Mouse (Mus musculus) kidney, embryonic 16.5 days (tissue): ENCODE data around the gene Sema6d. TPM values are rescaled to one million over a fixed set of nuclear protein-coding genes. Genes with fewer than 3 reads are reported as not detected.

Experiments used
- ATAC-seq: fragments of 200-750 bp; cut with Nextera tagmentation; 2 replicates; pipeline ENCODE4 v1.8.0; 2017; ENCODE audit warnings: moderate TSS enrichment; ENCODE audit not compliant: low FRiP score, low TSS enrichment
- H3K27ac ChIP-seq: fragments of 300-500 bp; sonication (generic); 2 replicates; pipeline ENCODE4 v1.5.1; 2014; ENCODE audit warnings: low read length
- H3K27me3 ChIP-seq: fragments of 300-500 bp; sonication (generic); 2 replicates; pipeline ENCODE4 v1.6.1; 2014; ENCODE audit warnings: low read length, control low read depth, mixed read lengths; ENCODE audit not compliant: insufficient read depth
- H3K36me3 ChIP-seq: fragments of 300-500 bp; sonication (generic); 2 replicates; pipeline ENCODE4 v1.6.1; 2014; ENCODE audit warnings: low read length, control low read depth, mixed read lengths; ENCODE audit not compliant: insufficient read depth
- H3K4me1 ChIP-seq: fragments of 300-500 bp; sonication (generic); 2 replicates; pipeline ENCODE4 v1.6.1; 2014; ENCODE audit warnings: low read length, control low read depth, mixed read lengths; ENCODE audit not compliant: insufficient read depth
- H3K4me2 ChIP-seq: fragments of 300-500 bp; sonication (generic); replicated peaks from 2 replicates; pipeline ENCODE4 v1.6.1; 2014; ENCODE audit warnings: low read depth, low read length
- H3K4me3 ChIP-seq: fragments of 300-500 bp; sonication (generic); 2 replicates; pipeline ENCODE4 v1.5.1; 2014; ENCODE audit warnings: mild to moderate bottlenecking, low read length
- H3K9ac ChIP-seq: fragments of 300-500 bp; sonication (generic); replicated peaks from 2 replicates; pipeline ENCODE4 v1.6.1; 2014; ENCODE audit warnings: low read length
- H3K9me3 ChIP-seq: fragments of 300-500 bp; sonication (generic); 2 replicates; pipeline ENCODE4 v1.6.1; 2016; ENCODE audit warnings: low read length, control low read depth
- WGBS: fragments of 180-500 bp; shearing (Covaris S2); extraction: QIAGEN DNeasy Blood & Tissue Kit; methylation state at CpG from one replicate; pipeline ENCODE4 v1.1.7; 2014; 5-methylcytosine and 5-hydroxymethylcytosine counted together
- polyA plus RNA-seq: library from polyadenylated mRNA; unstranded; fragments of >200 nt; fragmentation: Nextera tagmentation; extraction: Ambion mirVana; gene quantifications from 2 replicates; pipeline ENCODE4 v1.2.1, GENCODE M21; 2015

Sema6d gene
- polyA plus RNA-seq, 1 experiment from 2014 or later: 9.0 TPM

DNA sequence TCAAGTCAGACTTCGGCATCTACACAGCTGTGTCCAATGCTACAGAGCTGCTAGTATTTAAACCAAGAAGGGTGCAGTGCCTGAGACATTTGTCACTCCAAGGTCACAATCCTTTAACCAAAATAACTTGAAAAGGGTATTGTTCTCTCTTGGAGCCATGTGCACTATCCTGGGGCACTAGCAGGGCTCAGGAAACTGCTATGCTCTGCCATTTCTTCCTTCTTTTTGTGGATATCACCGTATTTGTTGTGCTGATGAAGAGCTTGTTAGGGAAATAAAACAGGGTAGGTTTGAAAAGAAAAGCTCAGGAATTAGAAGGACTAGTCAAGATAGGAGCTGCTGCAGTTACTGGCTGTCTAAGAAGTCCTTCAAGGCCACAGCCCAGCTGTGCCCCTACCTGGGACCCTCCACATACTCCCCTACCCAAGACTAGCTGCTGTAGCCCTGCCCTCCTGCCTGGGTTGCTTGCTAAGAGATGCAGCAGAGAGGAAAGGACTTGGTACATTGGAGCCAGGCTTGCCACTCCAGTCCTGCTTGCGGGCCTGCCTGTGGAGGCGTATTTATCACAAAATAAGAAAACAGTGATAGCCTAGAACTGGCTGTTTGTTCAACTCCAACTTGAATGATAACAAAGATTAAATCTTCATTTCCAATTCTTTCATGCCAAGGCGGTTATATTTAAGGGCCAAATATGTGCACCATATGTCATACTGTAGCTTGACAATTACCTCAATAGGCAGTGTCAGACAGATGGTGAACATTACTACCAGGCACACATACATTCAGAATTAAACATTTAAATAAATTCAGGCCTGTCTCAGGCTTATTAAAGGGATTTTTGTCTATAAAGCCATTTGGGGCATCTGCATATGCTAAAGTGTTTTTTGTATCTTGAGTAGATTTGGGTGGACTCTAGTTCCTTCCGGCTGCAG, 315.1 kb downstream of the Sema6d start:
- H3K4me1 ChIP-seq: no peaks in the 10 kb centered on the region
- no peak overlapping the region for H3K4me2 ChIP-seq
- no peaks in the 10 kb centered on the region for H3K9me3 ChIP-seq
- H3K27ac ChIP-seq: no peak overlapping the region
- H3K4me3 ChIP-seq: no peak overlapping the region
- ATAC-seq: no peak
- no peak overlapping the region for H3K9ac ChIP-seq
- no peaks in the 10 kb centered on the region for H3K36me3 ChIP-seq
- WGBS: 82% methylated on average over 6 of the region's 6 CpGs
- H3K27me3 ChIP-seq: no peaks in the 10 kb centered on the region

- no peak overlapping the region for H3K27ac ChIP-seq
- no peaks in the 10 kb centered on the region for H3K36me3 ChIP-seq
- no peak overlapping the region for H3K4me3 ChIP-seq
- 78% methylated on average over 1 of the region's 1 CpGs for WGBS
- no peak for ATAC-seq
- H3K4me1 ChIP-seq: no peaks in the 10 kb centered on the region
- no peak overlapping the region for H3K4me2 ChIP-seq
- no peaks in the 10 kb centered on the region for H3K9me3 ChIP-seq
- H3K27me3 ChIP-seq: no peaks in the 10 kb centered on the region
- H3K9ac ChIP-seq: no peak overlapping the region
Measured at GRCm38 (mm10) chr2:124408956-124409355, 319.2 kb downstream of the Sema6d start.

GRCm38 (mm10) chr2:124416730-124417129, 327.0 kb downstream of the Sema6d start:
- Histone ChIP-seq H3K9me3 (no peaks in the 10 kb centered on the region), H3K4me1 (no peaks in the 10 kb centered on the region), H3K4me2 (no peak overlapping the region), H3K27ac (no peak overlapping the region), H3K4me3 (no peak overlapping the region), H3K36me3 (no peaks in the 10 kb centered on the region), H3K9ac (no peak overlapping the region), H3K27me3 (no peaks in the 10 kb centered on the region)
- WGBS: 65% methylated on average over 3 of the region's 3 CpGs
- no peak for ATAC-seq

DNA sequence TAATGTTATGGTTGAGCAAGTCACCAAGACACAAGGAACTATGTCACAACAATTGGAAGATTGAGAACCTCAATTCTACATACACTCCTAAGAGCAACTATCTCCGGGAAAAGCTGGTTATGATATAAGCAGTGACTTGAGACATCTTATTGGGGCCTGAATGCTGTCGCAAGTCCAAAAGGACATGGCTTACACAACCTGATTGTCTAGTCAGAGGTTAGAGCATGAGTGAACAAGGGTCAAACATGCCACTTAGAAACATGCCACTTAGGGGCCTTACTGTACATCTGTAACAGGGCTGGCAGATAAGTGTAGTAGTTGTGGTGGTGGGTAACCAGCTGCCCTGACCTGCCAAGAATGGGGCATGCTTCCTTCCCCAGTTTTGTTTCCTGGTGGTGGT, 328.6 kb downstream of the Sema6d start:
- no peak for ATAC-seq
- Histone ChIP-seq H3K9ac (no peak overlapping the region), H3K4me1 (no peaks in the 10 kb centered on the region), H3K36me3 (no peaks in the 10 kb centered on the region), H3K4me3 (no peak overlapping the region), H3K27me3 (no peaks in the 10 kb centered on the region), H3K27ac (no peak overlapping the region), H3K4me2 (no peak overlapping the region), H3K9me3 (no peaks in the 10 kb centered on the region)
- WGBS: 95% methylated on average over 2 of the region's 2 CpGs

DNA sequence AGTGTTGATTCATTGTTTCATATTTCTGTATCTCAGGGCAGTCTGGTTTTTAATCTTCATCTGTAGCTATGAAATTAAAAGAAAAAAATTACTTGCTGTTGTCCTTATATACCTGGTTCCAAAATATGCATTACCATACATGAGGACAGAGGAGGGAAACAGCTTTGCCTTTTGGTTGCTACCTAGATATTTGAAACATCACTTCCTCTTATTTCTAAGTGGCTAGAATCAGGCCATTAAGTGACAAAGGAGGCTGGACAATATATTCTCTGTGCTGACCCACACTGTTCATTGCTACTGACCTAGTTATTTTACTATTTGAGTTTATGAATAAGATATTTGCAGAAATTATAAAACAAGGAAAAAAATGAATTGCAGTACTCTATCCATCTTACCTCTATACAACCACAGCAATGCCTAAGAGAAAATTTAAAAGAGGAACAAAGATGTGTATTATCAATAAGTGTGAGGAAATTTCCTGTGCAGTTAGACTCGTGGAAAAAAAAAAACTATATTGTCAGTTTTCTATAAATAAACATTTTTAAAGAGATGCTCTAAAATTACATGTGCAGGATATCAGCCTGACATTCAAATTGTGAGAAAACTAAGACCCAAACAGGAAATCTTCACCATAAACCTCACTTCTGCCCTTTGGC, 330.5 kb downstream of the Sema6d start:
- no peak for ATAC-seq
- 30% methylated on average over 1 of the region's 1 CpGs for WGBS
- Histone ChIP-seq H3K4me1 (no peaks in the 10 kb centered on the region), H3K36me3 (no peaks in the 10 kb centered on the region), H3K4me3 (no peak overlapping the region), H3K27me3 (no peaks in the 10 kb centered on the region), H3K9ac (no peak overlapping the region), H3K9me3 (no peaks in the 10 kb centered on the region), H3K4me2 (no peak overlapping the region), H3K27ac (no peak overlapping the region)

GRCm38 (mm10) chr2:124429744-124430143, 340.0 kb downstream of the Sema6d start:
- H3K9me3 ChIP-seq: no peaks in the 10 kb centered on the region
- H3K9ac ChIP-seq: no peak overlapping the region
- H3K27me3 ChIP-seq: no peaks in the 10 kb centered on the region
- WGBS: 79% methylated on average over 5 of the region's 5 CpGs
- ATAC-seq: no peak
- no peak overlapping the region for H3K4me3 ChIP-seq
- H3K4me2 ChIP-seq: no peak overlapping the region
- H3K27ac ChIP-seq: no peak overlapping the region
- H3K4me1 ChIP-seq: no peaks in the 10 kb centered on the region
- H3K36me3 ChIP-seq: no peaks in the 10 kb centered on the region

DNA sequence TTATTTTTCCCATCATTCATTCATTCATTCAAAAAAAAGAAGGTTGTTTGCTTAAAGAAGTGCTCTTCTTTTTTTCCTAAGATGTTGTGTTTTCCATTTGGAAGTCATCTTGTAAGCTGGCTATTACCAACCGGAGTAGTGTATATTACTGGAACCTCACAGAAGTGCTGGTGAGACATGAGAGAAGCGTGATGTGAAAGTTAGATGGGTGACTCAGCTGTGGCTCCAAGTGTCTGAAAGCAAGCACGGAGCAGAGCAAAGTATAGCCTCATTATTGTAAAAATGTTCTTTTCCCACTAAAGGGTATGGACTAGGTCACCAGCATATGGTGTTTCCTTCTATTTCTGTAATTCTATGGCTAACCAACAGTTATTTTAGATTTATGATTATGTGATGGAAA, 340.9 kb downstream of the Sema6d start:
- H3K9ac ChIP-seq: no peak overlapping the region
- H3K27ac ChIP-seq: no peak overlapping the region
- H3K36me3 ChIP-seq: no peaks in the 10 kb centered on the region
- no peaks in the 10 kb centered on the region for H3K4me1 ChIP-seq
- no peaks in the 10 kb centered on the region for H3K9me3 ChIP-seq
- no peak overlapping the region for H3K4me2 ChIP-seq
- H3K27me3 ChIP-seq: no peaks in the 10 kb centered on the region
- 93% methylated on average over 3 of the region's 3 CpGs for WGBS
- ATAC-seq: no peak
- no peak overlapping the region for H3K4me3 ChIP-seq

DNA sequence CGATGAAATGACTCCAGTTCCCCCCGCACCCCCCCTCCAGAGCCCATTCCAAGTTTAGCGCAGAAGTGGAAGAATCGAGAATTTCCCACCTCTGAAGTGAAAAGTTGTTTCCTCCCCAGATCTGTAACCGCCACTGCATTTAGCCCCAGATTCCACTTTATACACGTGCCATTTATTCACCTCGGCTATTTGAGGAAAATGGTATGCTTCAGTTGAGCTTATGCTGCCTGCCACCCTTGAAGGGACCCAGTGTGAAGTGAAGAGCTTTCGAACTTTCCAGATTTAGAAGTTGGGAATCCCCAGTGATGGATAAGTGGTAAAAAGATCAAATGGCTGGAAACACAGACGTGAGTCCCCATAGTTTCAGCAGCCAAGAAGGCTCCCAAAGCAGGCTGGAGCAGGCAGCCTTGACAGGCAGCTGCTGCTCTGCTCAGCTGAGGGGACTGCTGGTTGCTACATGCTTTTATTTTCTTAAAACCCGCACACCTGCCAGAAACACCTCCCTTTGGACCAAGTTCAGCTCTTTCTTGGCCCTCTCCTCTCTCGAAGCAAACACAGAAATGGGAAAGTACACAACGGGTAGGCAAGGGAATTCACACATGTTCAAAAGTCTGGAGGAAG, 345.7 kb downstream of the Sema6d start:
- Histone ChIP-seq H3K9ac (no peak overlapping the region), H3K27ac (no peak overlapping the region), H3K4me1 (no peaks in the 10 kb centered on the region), H3K4me2 (no peak overlapping the region), H3K9me3 (no peaks in the 10 kb centered on the region), H3K36me3 (no peaks in the 10 kb centered on the region), H3K27me3 (no peaks in the 10 kb centered on the region), H3K4me3 (no peak overlapping the region)
- WGBS: 66% methylated on average over 12 of the region's 12 CpGs
- no peak for ATAC-seq

GRCm38 (mm10) chr2:124436704-124437103, 346.9 kb downstream of the Sema6d start:
- WGBS: 39% methylated on average over 8 of the region's 8 CpGs
- H3K9ac ChIP-seq: no peak overlapping the region
- H3K4me2 ChIP-seq: no peak overlapping the region

GRCm38 (mm10) chr2:124444199-124444598, 354.4 kb downstream of the Sema6d start:
- no peak overlapping the region for H3K4me2 ChIP-seq
- H3K9me3 ChIP-seq: no peaks in the 10 kb centered on the region
- H3K4me3 ChIP-seq: no peak overlapping the region
- H3K4me1 ChIP-seq: no peaks in the 10 kb centered on the region
- no peaks in the 10 kb centered on the region for H3K27me3 ChIP-seq
- no peak overlapping the region for H3K27ac ChIP-seq
- H3K9ac ChIP-seq: no peak overlapping the region
- 82% methylated on average over 2 of the region's 2 CpGs for WGBS
- no peak for ATAC-seq
- H3K36me3 ChIP-seq: no peaks in the 10 kb centered on the region

More at GRCm38 (mm10) chr2:124436704-124437103, 346.9 kb downstream of the Sema6d start:
- Histone ChIP-seq H3K4me3 (no peak overlapping the region), H3K27ac (no peak overlapping the region), H3K4me1 (no peaks in the 10 kb centered on the region), H3K27me3 (no peaks in the 10 kb centered on the region), H3K9me3 (no peaks in the 10 kb centered on the region), H3K36me3 (no peaks in the 10 kb centered on the region)
- ATAC-seq: no peak
